In the genomic region with DNA sequence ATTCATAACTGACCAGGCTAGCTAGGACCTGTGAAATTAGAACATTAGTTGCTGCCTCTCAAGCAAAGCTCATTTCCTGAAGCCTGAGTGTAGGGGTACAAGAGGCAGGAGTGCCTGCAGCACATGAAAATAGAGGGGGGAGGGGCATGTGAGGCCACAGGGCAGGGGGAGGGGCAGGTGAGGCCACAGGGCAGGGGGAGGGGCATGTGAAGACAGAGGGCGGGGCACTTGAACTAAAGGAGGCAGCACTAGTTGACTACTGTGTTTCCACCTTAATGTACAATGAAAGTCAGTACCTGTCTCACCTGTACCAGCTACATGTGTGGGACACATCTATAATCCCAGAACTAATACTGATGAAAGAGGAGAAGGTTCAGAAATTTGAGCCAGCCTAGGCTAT, we compare ENCODE assay signal across 20 mouse cellular contexts.
"Had no signal": no experiment of that assay in that cellular context is flagged by ENCODE, and none has a peak within 500 bp of the region (broad histone marks: within the 10 kb centered on the region; RNA-seq: fewer than 3 reads in every experiment).

No protein-coding gene starts in this region.

- DNase-seq: kidney, adult 11 months; kidney, adult 9 months; kidney, postnatal 25 days; layer of hippocampus, adult 9-11 months; liver, embryonic 13.5 days; retina, postnatal 1 day; right cerebral cortex, postnatal 4 days; thymus, adult 2 months; thymus, postnatal 14 days had no signal

- H3K9ac ChIP-seq: limb, embryonic 13.5 days; liver, embryonic 13.5 days; midbrain, embryonic 13.5 days; neural tube, embryonic 13.5 days had no signal

- ATAC-seq: midbrain, embryonic 13.5 days; midbrain, embryonic 16.5 days had no signal

- H3K36me3 ChIP-seq: limb, embryonic 10.5 days; limb, embryonic 13.5 days; liver, embryonic 13.5 days; midbrain, embryonic 10.5 days; midbrain, embryonic 13.5 days; neural tube, embryonic 13.5 days had no signal

- H3K9me3 ChIP-seq: limb, embryonic 10.5 days; limb, embryonic 13.5 days; liver, embryonic 13.5 days; midbrain, embryonic 10.5 days; midbrain, embryonic 13.5 days; neural tube, embryonic 13.5 days had no signal

- H3K4me2 ChIP-seq: limb, embryonic 13.5 days; liver, embryonic 13.5 days; midbrain, embryonic 13.5 days; neural tube, embryonic 13.5 days had no signal

- H3K4me3 ChIP-seq: layer of hippocampus, adult 2 months; limb, embryonic 10.5 days; limb, embryonic 13.5 days; liver, embryonic 13.5 days; megakaryocyte, embryonic 14.5 days; midbrain, embryonic 10.5 days; midbrain, embryonic 13.5 days; myocyte; neural tube, embryonic 13.5 days had no signal

- H3K27ac ChIP-seq: kidney, postnatal 0 days; layer of hippocampus, adult 2 months; limb, embryonic 10.5 days; limb, embryonic 13.5 days; liver, embryonic 13.5 days; midbrain, embryonic 10.5 days; midbrain, embryonic 13.5 days; neural tube, embryonic 13.5 days; stomach, postnatal 0 days had no signal

- H3K27me3 ChIP-seq: liver, embryonic 13.5 days; megakaryocyte, embryonic 14.5 days; midbrain, embryonic 13.5 days; neural tube, embryonic 13.5 days had no signal

- H3K4me1 ChIP-seq: liver, embryonic 13.5 days; megakaryocyte, embryonic 14.5 days had no signal
